Mouse (Mus musculus) heart, postnatal 0 days (tissue): ENCODE measurements around the gene Trmo. TPM values are rescaled to one million over a fixed set of nuclear protein-coding genes. Genes with fewer than 3 reads are reported as not detected.
A peak's percentile ranks its signal among the peaks of the same experiment; 100 is the strongest.

ENCODE experiments used
- ATAC-seq: fragments of 200-750 bp; cut with Nextera tagmentation; 2 replicates; pipeline ENCODE4 v1.8.0; 2017; ENCODE audit warnings: low read depth, moderate number of reproducible peaks, moderate library complexity; ENCODE audit not compliant: insufficient read depth
- DNase-seq: peaks from one replicate; pipeline ENCODE4 v3.0.0-alpha.2; 2016; ENCODE audit warnings: low spot score
- H3K27ac ChIP-seq: fragments of 300-500 bp; sonication (generic); 2 replicates; pipeline ENCODE4 v1.5.1; 2014; ENCODE audit warnings: low read depth, mild to moderate bottlenecking
- H3K27me3 ChIP-seq: fragments of 300-500 bp; sonication (generic); 2 replicates; pipeline ENCODE4 v1.6.1; 2014; ENCODE audit warnings: low read length, mixed read lengths; ENCODE audit not compliant: control insufficient read depth, insufficient read depth
- H3K36me3 ChIP-seq: fragments of 300-500 bp; sonication (generic); replicated peaks from 2 replicates; pipeline ENCODE4 v1.6.1; 2014; ENCODE audit warnings: low read length, mixed read lengths; ENCODE audit not compliant: control insufficient read depth, insufficient read depth
- H3K4me1 ChIP-seq: fragments of 300-500 bp; sonication (generic); 2 replicates; pipeline ENCODE4 v1.6.1; 2014; ENCODE audit warnings: antibody characterized with exemption; ENCODE audit not compliant: control insufficient read depth, insufficient read depth
- H3K4me2 ChIP-seq: fragments of 300-500 bp; sonication (generic); 2 replicates; pipeline ENCODE4 v1.6.1; 2014; ENCODE audit warnings: low read depth, mild to moderate bottlenecking, low read length, moderate library complexity
- H3K4me3 ChIP-seq: fragments of 300-500 bp; sonication (generic); 2 replicates; pipeline ENCODE4 v1.5.1; 2014; ENCODE audit warnings: low read depth, low read length
- H3K9ac ChIP-seq: fragments of 300-500 bp; sonication (generic); replicated peaks from 2 replicates; pipeline ENCODE4 v1.6.1; 2014; ENCODE audit warnings: low read depth, low read length, mixed read lengths
- H3K9me3 ChIP-seq: fragments of 300-500 bp; sonication (generic); replicated peaks from 2 replicates; pipeline ENCODE4 v1.6.1; 2016; ENCODE audit warnings: low read length; ENCODE audit not compliant: control insufficient read depth
- CTCF ChIP-seq: IDR thresholded peaks from 2 replicates; pipeline ENCODE4 v1.5.1; 2016; ENCODE audit warnings: antibody characterized with exemption, control low read depth, low read depth
- EP300 ChIP-seq: IDR thresholded peaks from 2 replicates; pipeline ENCODE4 v1.6.1; 2016; ENCODE audit warnings: antibody characterized with exemption, low read depth
- WGBS: fragments of 180-500 bp; shearing (Covaris S2); extraction: QIAGEN DNeasy Blood & Tissue Kit; methylation state at CpG from one replicate; pipeline ENCODE4 v1.1.7; 2014; 5-methylcytosine and 5-hydroxymethylcytosine counted together
- polyA plus RNA-seq: library from polyadenylated mRNA; unstranded; fragments of >200 nt; fragmentation: Nextera tagmentation; extraction: Ambion mirVana; gene quantifications from 2 replicates; pipeline ENCODE4 v1.2.1, GENCODE M21; 2015
- total RNA-seq: library from RNA; depleted of rRNA; stranded (reverse); fragments of >200 nt; gene quantifications from 2 replicates; pipeline ENCODE4 v1.2.3, GENCODE M21; 2014; ENCODE audit warnings: low replicate concordance

Trmo gene
- total and polyA plus RNA-seq, 2 experiments from 2014 or later: 6.5 to 12.1 TPM

DNA sequence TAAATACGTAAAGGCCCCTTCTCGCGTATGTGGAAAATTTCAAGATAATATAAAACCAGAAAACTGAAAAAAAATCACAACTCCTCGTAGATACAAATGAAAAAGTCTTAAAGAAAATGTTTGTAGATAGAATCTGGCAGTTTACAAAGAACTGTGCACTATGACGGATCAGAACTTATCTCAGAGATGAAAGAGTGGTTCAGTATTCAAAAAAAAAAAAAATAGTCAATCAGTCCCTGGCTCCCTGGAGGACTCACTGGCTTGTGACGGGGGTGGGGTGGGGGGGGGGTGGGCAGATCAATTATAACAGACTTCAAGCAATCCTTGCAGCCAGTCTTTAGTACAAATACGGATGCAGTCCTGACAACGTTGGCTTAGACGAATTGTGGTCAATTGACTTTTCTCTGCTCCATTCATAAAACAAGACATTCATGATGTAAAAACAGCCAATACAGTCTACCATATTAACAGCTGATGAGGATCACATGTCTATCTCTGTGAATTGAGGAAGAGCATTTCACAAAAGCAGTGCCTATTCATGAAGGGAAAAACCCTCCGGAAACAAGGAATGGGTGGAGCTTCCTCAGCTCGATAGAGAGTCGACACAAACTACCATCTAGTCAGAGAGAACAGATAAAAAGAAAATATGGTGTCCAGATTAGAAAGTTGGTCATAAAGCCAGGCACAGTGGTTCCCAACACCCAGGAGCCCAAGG is 29.5 kb downstream of the Trmo start:
- ATAC-seq: no peak

GRCm38 (mm10) chr4:46356351-46357133 is 32.7 kb downstream of the Trmo start:
- no peaks in the 10 kb centered on the region for H3K4me1 ChIP-seq
- H3K36me3 ChIP-seq: no peaks in the 10 kb centered on the region
- H3K27me3 ChIP-seq: peaks cover 37% of the 10 kb centered on the region
- H3K4me3 ChIP-seq: no peak overlapping the region
- H3K4me2 ChIP-seq: no peak overlapping the region
- H3K9ac ChIP-seq: no peak overlapping the region
- DNase-seq (peak; percentile 51), ATAC-seq (peak; percentile 50; the same call in 1 of the 2 replicates)
- no peaks in the 10 kb centered on the region for H3K9me3 ChIP-seq
- no peak overlapping the region for H3K27ac ChIP-seq
- 45% methylated on average over 12 of the region's 12 CpGs for WGBS
- TF ChIP-seq EP300 (no peak), CTCF (peak; percentile 74)

More for the DNA sequence above, 29.5 kb downstream of the Trmo start:
- H3K27ac ChIP-seq: no peak overlapping the region
- H3K4me1 ChIP-seq: no peaks in the 10 kb centered on the region
- H3K36me3 ChIP-seq: no peaks in the 10 kb centered on the region
- no peak for DNase-seq
- WGBS: 70% methylated on average over 12 of the region's 12 CpGs
- H3K4me3 ChIP-seq: no peak overlapping the region
- peaks cover 16% of the 10 kb centered on the region for H3K27me3 ChIP-seq
- TF ChIP-seq CTCF (no peak), EP300 (no peak)
- no peak overlapping the region for H3K4me2 ChIP-seq
- no peaks in the 10 kb centered on the region for H3K9me3 ChIP-seq
- H3K9ac ChIP-seq: no peak overlapping the region

DNA sequence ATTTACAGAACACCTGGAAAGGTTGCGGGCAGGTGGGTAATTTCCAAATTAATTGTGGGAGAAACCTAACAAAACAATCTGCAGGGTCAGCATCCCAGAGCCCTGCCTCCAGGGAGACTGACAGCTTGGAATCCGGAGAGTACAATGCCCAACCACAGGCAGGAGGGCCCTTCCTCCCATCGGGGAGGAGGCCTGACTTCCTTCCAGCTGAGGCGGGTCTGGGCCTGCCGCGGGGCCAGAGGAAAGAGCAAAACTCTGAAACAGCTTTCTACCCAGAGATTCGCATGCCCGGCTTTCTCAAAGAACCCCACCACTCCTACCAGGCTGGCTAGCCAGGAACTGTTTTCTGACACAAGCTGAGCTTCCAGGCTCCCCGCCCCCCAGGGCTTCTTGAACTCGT is 36.2 kb downstream of the Trmo start:
- H3K4me3 ChIP-seq: no peak overlapping the region
- no peaks in the 10 kb centered on the region for H3K36me3 ChIP-seq
- peaks cover 72% of the 10 kb centered on the region for H3K27me3 ChIP-seq
- H3K9ac ChIP-seq: no peak overlapping the region
- H3K27ac ChIP-seq: no peak overlapping the region
- H3K4me1 ChIP-seq: no peaks in the 10 kb centered on the region
- no peak for ATAC-seq
- TF ChIP-seq CTCF (no peak), EP300 (no peak)
- 26% methylated on average over 10 of the region's 10 CpGs for WGBS
- DNase-seq: no peak
- no peaks in the 10 kb centered on the region for H3K9me3 ChIP-seq
- H3K4me2 ChIP-seq: no peak overlapping the region

DNA sequence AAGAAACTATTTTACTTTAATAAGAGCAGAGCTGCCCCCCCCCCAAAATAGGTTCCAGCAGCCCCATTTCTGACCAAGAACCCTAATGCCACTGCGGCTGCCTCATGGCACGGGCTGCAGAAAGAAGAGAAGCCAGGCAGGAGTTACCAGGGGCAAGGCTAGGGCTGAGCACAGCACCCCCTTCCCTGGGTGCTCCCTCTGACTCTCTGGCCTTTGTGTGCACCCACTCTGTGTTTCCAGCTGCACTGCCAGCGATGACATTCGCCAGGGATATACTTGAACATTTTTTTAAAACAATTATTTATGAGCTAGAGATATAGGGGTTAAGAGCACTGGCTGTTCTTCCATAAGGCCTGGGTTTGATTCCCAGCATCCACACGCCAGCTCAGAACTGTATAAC is 39.7 kb downstream of the Trmo start:
- 48% methylated on average over 5 of the region's 5 CpGs for WGBS

DNA sequence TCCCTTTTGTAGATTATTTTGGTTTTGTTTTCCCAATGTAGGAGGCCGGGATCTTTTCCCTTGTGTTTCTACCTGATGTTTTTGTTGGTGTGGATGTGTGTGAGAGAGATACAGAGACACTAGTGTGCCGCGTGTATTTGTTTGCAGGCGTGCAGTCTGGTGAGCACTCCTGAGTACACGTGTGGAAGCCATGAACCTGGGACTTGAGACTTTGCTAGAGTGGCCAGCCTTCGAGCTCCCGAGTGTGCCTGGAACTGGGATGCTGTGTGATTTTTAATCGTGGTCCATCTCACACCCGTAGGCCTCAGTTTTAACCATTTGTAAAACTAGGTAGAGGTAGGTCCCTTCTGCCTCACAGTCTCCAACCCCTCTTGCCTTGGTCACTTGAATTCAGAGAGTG is 40.3 kb downstream of the Trmo start:
- no peak overlapping the region for H3K9ac ChIP-seq
- no peak for DNase-seq
- H3K36me3 ChIP-seq: no peaks in the 10 kb centered on the region
- H3K27ac ChIP-seq: no peak overlapping the region
- ATAC-seq: no peak
- 32% methylated on average over 9 of the region's 9 CpGs for WGBS
- no peak overlapping the region for H3K4me3 ChIP-seq
- H3K9me3 ChIP-seq: no peaks in the 10 kb centered on the region
- H3K4me2 ChIP-seq: no peak overlapping the region
- peaks cover 95% of the 10 kb centered on the region for H3K27me3 ChIP-seq
- no peaks in the 10 kb centered on the region for H3K4me1 ChIP-seq
- TF ChIP-seq CTCF (no peak), EP300 (no peak)

More for the DNA sequence above, 39.7 kb downstream of the Trmo start:
- no peaks in the 10 kb centered on the region for H3K9me3 ChIP-seq
- DNase-seq (no peak), ATAC-seq (no peak)
- no peak overlapping the region for H3K9ac ChIP-seq
- H3K27me3 ChIP-seq: peaks cover 89% of the 10 kb centered on the region
- H3K4me3 ChIP-seq: no peak overlapping the region
- H3K27ac ChIP-seq: no peak overlapping the region
- H3K36me3 ChIP-seq: no peaks in the 10 kb centered on the region
- H3K4me1 ChIP-seq: no peaks in the 10 kb centered on the region
- H3K4me2 ChIP-seq: no peak overlapping the region
- TF ChIP-seq EP300 (no peak), CTCF (no peak)
